Mouse (Mus musculus): ENCODE data around the gene Kcnip4.

DNA sequence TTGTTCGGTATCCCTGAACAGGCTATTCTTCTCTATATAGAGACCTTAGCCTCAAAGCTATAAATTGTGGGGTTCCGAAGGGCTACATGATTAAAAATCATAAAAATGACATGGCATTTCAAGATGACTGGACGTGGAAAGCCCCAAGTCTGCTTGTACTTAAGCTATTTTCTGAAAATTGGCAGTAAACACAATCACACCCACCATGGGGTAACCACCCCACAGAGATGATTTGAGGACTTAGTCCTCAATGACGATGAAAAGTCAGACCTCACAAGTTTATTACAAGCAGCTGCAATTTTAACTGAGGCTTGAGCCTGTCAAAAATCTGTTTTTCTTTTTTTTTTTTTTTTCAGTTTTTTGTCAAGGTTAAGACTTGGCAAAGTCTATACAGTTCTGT is 527.3 kb downstream of the Kcnip4 start:
- TF ChIP-seq CTCF (IDR thresholded peaks at IDR 0.05; ENCODE audit: borderline replicate concordance, control insufficient read depth, extremely low read depth, insufficient read depth, low read length, poor library complexity) = no peak
- no peak for TF ChIP-seq POLR2A (IDR thresholded peaks at IDR 0.05; ENCODE audit: control insufficient read depth, extremely low read depth, insufficient read depth, low read length, poor library complexity)

All from thymus, adult 2 months (tissue).